Mouse (Mus musculus) right cerebral cortex, postnatal 14 days (tissue): Measurements from ENCODE around the gene Pdia6.

Experiments
- DNase-seq: peaks from one replicate; pipeline ENCODE4 v3.0.0; 2022

Pdia6 gene

GRCm38 (mm10) chr12:17265971-17266672 is at the start of gene Pdia6:
TSS of gene Pdia6 (plus strand) at chr12:17266545.
- DNase-seq = peak; percentile 89

- no peak for DNase-seq
Observed at GRCm38 (mm10) chr12:17218390-17218789, 48.0 kb upstream of the Pdia6 start.

DNA sequence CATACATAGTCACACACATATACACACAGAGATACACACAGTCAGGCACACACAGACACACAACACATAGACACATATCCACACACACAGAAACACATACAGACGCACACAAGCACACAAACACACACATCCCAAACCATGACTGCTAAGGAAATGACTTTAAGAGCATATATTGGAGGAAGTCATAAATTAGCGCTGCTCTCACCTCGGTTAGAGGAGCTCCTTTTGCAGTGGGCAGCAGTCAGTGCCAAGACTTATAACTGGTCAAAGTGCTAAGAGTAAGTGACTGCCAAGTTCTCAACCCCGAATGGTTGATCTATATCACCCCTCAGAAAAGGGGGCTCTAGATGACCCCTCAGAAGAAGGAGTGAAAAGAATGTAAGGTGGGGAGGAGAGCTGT is 47.2 kb upstream of the Pdia6 start:
- no peak for DNase-seq

- DNase-seq = no peak
Observed at GRCm38 (mm10) chr12:17220631-17221030, 45.7 kb upstream of the Pdia6 start.

GRCm38 (mm10) chr12:17221891-17222428 is 44.4 kb upstream of the Pdia6 start:
- no peak for DNase-seq

DNA sequence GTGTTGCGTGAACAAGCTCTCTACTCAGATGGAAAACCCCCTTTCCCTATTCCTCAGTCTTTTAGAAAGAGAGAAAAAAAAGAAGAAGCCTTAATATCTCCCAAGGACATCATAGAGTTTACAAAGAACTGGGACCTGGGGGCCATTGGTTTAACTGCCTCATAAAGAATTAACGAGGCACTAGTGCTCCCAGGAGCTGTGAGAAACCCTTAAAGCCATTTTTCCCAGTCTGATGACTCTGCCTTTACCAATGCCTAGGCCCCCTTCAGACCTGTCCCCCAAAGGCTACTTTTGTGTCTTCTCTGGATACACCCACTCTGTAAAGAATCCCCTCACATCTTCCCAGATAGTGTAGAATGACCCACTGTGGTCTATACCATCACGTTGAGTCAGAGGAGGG is 43.3 kb upstream of the Pdia6 start:
- no peak for DNase-seq

DNA sequence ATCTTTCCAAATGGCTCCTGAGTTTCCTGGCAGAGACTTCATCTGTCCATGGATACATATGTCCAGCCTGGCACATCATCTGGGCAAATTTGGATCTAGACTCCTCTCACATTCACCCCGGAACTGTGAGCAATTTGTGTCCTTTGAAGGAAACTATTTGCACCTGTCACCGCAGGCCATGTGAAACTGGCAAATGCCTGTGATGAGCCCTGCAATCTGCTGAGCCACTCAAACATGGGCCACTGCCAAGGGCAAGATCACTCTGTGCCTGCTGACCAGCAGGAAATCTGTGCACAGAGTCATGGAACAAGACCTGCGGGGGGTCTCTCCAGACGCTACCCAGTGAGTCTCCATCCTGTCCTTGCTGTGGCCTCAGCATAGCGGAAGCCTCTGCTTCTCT is 41.3 kb upstream of the Pdia6 start:
- no peak for DNase-seq

- peak; percentile 48 for DNase-seq
Observed at GRCm38 (mm10) chr12:17227903-17228302, 38.4 kb upstream of the Pdia6 start.

- DNase-seq = no peak
Observed at GRCm38 (mm10) chr12:17230581-17230980, 35.8 kb upstream of the Pdia6 start.

DNA sequence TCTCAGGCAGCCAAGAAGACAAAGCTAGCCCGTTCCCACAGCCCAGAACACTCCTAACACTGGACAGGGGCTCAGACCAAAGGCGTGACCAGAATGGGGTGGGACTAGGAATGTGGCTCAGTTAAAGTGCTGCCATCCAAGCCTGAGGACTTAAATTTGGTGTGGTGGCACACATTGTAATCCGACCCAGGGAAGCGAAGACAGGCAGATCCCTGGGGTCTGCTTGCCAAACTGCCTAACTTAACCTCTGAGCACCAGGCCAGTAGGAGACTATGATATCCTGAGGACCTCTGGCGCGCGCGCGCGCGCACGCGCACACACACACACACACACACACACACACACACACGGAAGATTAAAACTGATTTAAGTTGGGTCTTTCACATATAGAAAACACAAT is 34.8 kb upstream of the Pdia6 start:
- no peak for DNase-seq

- DNase-seq = no peak
Observed at GRCm38 (mm10) chr12:17235535-17236313, 30.6 kb upstream of the Pdia6 start.

DNA sequence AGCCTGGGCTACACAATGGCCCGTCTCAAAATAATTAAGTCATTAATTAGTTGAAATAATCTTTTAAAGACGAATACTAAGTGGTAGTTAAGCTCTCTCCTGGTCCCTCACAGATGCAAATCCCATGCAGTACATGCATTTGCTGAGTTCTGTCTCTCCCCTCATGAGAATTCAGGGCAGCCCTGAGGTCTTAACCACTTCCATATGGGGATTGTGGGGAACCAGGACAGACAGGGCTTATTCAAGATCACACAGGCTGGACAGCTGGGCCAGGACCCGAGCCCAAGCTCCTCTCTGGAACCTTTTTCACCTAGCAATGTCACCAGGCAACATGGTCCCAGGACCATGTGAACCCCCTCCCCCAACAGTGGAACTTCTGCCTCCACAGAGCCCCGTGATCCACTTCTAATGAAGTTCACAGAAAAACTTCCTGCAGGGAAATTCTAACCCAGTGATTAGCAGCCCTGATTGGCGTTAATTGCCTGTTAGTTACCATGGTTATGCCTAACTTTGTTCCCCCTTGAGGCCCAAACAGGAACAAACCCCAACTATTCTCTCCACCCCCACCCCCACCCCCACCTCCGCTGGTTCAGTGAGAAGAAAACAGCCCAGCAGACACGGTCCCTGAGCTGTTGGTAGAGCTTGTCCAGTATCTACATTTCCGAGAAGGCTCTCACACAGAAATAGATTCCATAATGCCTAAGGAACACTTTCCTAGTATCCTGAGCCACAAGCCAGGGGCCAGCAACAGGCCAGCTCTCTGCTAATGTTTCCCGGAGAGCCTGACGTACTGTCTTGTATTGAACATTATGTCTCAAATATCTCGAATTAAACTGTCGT is 27.5 kb upstream of the Pdia6 start:
- no peak for DNase-seq

- no peak for DNase-seq
Observed at GRCm38 (mm10) chr12:17239428-17239688, 27.0 kb upstream of the Pdia6 start.

- DNase-seq = peak; percentile 5
Observed at GRCm38 (mm10) chr12:17241016-17241415, 25.3 kb upstream of the Pdia6 start.

GRCm38 (mm10) chr12:17241614-17242013 is 24.7 kb upstream of the Pdia6 start:
- peak; percentile 5 for DNase-seq

GRCm38 (mm10) chr12:17242041-17242440 is 24.3 kb upstream of the Pdia6 start:
- peak; percentile 34 for DNase-seq

DNA sequence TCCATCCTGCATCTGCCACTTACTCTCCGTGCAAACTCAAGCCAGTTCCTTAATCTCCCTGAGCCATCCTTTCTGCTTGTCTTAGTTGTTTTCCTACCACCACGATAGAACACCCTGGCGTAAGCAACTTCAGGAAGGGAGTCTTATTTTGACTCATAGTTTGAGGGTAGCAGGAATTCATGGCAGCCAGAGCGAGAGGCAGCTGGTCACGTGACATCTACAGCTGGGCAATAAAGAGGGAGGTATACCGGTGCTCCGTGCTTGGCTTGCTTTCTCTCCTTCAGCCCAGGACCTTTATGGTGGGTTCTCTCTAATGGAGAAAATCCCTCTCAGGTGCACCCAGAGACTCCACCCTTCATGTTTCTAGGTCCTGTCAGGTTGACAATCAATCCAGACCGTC is 15.4 kb upstream of the Pdia6 start:
- DNase-seq = peak; percentile 1

GRCm38 (mm10) chr12:17253069-17253468 is 13.3 kb upstream of the Pdia6 start:
- DNase-seq = peak; percentile 72

DNA sequence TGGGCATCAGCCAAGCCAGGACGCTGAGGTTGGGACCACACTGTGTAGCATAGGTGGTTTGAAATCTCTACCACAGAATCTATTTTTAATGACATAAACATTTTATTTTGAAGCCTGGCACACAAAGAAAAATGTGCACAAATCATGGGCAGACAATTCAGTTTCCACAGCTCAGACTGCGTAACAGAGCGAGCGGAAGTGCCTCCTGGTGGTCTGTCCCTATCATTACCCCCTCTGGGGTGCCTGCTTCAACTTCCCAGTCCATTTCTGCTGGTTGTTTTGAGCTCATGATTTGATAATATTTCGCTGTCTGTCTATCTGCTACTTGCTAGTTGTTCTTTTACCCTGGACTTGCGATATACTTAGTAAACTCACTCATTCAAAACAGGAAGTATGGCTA is 10.7 kb upstream of the Pdia6 start:
- DNase-seq = peak; percentile 31

DNA sequence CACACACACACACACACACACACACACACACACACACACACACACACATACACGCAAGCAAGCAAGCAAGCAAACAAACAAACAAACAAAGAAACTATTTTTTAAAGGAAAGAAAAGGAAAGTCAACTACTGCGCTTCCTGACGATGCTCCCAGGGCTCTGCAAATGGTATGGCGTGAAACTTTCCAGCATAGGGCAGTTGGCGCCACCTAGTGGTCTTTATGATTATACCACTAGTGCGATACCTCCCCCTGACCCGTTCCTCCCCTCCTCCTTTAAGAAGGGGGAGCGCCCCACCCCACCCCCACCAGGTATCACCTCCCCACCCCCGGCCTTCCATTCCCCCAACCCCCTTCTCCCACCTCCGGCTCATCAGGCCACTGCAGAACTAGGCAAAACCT is 9.4 kb upstream of the Pdia6 start:
- peak; percentile 56 for DNase-seq

DNA sequence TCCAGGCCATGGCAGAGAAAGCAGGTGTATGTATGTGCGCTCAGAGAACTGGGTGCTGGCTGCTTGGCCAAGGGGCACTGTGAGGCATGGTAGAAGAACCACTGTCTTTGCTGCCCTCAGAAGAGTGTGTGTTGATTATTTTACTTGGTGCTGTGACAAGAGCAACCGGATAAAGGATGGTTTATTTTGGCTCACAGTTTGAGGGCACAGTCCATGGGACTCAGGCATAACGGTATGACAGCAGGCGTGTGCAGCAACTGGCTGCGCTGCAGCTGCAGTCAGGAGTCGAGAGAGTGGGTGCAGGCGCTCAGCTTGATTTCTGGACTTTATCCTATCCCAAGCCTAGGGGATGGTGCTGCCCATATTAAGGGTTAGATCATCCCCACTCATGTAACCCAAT is 7.9 kb upstream of the Pdia6 start:
- no peak for DNase-seq

GRCm38 (mm10) chr12:17261005-17261404 is 5.3 kb upstream of the Pdia6 start:
- no peak for DNase-seq

GRCm38 (mm10) chr12:17263881-17264280 is 2.5 kb upstream of the Pdia6 start:
- no peak for DNase-seq

DNA sequence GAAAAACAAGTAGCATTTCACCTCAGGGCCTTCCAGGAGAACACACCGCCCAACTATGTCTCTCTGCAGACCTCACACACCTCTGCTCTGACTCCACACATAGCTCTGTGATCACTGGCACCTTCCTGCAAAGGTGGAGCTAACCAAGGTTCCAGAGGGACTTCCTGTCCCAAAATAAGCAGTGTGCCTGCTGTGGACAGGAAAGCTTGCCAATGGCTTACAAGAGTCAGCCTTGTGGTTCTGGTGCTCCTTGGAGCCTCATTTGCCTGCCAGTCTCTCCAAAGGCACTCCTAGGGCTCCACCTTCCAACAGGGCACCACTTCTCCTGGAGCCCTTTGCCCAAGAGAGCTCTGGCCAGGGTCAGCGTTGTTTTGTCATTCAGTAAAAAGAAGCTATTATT is 1.5 kb upstream of the Pdia6 start:
- no peak for DNase-seq
